Mouse (Mus musculus): ENCODE results near the gene Rims1.

The Rims1 gene

DNA sequence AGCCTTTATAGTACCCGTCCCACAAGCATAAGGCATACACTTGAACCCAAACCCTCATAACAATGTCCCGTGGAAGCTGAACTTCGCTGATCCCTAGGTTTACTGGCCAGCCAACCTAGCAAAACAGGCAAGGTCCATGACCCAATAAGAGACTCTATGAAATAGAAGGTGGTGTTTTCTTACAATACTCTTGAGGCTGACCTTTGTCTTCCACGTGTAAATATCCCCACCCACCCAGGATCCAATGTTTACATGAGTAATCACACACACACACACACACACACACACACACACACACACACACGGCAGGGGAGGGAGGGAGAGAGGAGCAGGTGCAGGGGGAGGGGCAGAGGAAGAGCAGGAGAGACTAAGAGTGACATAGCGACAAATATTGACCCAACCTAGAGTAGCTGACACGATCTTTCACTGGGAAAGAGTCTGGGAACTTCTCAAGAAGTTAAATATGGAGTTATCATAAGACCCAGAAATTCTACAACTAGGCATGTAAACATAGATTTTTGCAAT lies 217.9 kb downstream of the Rims1 start:
- DNase-seq (ENCODE audit: low read depth in 2 of 2, low spot score in 2 of 2) = no peak

GRCm38 (mm10) chr1:22585560-22585959 lies 220.2 kb downstream of the Rims1 start:
- DNase-seq (ENCODE audit: low read depth in 2 of 2, low spot score in 2 of 2) = no peak

DNA sequence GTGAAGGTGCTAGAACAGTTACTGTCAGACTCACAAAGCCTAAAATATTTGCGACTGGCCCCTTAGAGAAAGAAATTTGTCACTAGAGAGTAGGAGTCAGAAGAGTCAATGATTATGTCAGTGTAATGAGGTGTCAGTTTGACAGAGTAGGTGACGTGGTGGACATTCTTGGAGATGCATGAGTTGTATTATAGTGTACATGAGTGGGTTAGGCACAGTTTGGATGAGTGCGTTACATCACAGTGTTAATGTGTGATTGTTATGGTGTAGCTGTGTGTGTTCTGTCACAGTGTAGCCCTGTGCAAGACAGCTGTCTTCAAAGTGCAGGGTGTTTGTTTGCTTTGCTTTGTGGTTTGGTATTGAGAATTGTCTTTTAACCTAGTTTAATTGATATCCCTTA lies 226.3 kb downstream of the Rims1 start:
- DNase-seq (ENCODE audit: low read depth in 2 of 2, low spot score in 2 of 2) = no peak

- no peak for DNase-seq (ENCODE audit: low read depth in 2 of 2, low spot score in 2 of 2)
Measured at GRCm38 (mm10) chr1:22572720-22573119, 233.1 kb downstream of the Rims1 start.

- no peak for DNase-seq (ENCODE audit: low read depth in 2 of 2, low spot score in 2 of 2)
Measured at GRCm38 (mm10) chr1:22546273-22546672, 259.5 kb downstream of the Rims1 start.

- no peak for DNase-seq (ENCODE audit: low read depth in 2 of 2, low spot score in 2 of 2)
Measured at GRCm38 (mm10) chr1:22538129-22538528, 267.7 kb downstream of the Rims1 start.

GRCm38 (mm10) chr1:22536776-22537175 lies 269.0 kb downstream of the Rims1 start:
- no peak for DNase-seq (ENCODE audit: low read depth in 2 of 2, low spot score in 2 of 2)

DNA sequence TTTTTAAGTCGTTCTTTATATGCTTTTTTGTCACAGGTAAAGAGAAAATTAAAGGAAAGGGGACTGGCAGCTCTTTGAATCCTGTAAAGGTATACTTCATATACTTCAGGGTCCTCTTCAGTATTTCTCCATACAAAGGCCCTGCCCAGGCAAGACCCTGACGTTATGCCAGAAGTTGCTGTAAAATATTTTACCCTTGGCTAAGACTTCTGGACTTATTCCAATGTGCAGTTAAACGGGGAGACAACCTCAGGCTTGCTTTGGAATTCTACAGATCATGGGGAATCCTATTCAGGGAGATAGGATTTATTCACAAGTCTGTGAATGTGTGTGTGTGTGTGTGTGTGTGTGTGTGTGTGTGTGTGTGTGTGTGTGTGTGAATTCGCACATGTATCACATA lies 270.7 kb downstream of the Rims1 start:
- no peak for DNase-seq (ENCODE audit: low read depth in 2 of 2, low spot score in 2 of 2)

- no peak for DNase-seq (ENCODE audit: low read depth in 2 of 2, low spot score in 2 of 2)
Measured at GRCm38 (mm10) chr1:22533146-22534096, 272.4 kb downstream of the Rims1 start.

DNA sequence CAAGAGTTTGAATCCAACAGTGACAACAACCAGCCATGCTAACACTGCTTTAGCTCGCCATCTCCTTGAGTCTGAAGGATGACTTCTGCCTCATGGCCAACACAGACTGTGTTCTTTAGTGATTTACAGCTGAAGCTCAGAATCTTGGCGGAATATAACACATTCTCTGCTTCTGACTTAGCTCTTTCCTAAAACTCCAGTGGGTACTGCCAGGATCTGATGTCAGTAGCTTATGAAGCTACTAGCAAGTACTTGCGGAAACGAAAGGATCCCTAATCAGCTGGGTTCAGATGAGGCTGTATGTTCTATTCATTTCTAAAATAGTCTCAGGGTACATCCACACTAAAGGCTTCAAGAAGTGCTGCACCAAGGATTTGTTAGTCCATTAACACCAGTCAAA lies 290.7 kb downstream of the Rims1 start:
- no peak for DNase-seq (ENCODE audit: low read depth in 2 of 2, low spot score in 2 of 2)

DNA sequence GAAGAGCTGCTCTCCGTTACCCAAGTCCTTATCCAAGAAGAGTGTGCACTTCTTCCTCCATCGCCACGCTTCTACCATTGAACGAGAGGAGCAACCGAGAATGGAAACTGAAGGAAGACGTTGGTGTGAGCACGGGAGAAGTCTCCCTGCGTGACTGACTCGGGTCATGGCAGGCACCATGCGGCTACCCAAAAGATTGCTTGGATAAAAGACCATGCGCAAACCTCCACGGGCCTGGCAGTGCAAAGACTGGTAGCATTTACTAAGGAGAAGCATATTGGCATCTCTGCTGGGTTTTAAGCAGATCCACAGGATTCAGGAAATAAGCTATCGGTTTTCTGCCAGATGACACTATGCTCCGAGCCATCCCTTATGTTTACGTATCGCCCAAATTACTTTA lies 293.4 kb downstream of the Rims1 start:
- DNase-seq (ENCODE audit: low read depth in 2 of 2, low spot score in 2 of 2) = no peak

DNA sequence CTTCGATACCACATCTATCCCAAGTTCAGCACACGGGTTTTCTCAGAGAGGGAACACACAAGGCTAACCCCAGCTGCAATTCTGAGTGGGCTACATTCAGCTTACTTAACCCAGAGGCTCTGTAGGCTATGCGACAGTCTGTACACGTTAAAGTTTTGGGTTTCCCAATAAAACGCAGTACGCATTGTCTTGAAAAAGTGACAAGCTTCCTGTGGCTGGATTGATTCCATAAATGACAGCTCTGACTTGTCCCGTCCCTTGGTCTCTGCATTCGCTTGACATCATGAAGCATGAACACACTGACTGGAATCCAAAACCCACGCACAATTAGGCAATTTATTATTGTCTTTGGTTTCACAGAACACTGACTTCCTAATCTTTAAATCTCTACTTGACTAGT lies 294.2 kb downstream of the Rims1 start:
- no peak for DNase-seq (ENCODE audit: low read depth in 2 of 2, low spot score in 2 of 2)

DNA sequence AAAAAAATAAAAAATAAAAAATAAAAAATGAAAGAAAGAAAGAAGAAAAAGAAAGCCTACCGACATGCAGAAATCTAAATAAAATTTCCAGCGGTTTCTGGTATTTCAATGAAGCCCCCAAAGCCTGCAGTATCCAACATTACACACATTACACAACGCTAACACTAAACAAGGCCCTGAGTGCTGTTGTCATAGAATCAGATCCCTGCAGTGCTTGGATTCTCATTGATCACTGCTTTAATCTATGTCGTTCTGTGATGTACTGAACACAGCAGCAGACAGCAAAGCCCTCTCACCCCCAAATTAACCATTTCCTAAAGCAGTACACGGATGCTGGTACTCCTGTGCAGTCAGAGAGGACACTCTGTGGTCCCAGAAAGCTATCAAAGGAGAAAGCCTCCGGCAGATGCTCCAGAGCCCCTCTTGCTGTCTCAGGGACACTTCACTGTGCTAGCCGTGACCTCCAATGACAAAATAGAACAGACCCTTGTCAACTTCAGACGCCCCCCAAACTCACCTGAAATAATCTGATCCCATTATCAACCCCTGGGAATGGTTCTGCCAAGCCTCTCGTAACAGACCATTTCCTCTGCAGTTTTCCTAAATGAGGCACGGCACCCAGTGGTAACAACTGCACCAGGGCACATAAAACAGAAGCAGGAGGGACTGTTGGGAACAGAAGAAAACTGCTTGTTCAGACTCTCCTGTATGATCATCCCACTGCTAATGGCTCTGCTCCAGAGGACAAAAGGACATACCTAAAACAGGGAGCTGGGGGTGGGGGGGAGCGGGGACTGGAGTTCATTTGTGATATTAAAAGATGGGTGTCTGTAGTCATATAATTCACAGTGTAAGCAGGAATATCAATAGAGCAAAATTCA lies 296.8 kb downstream of the Rims1 start:
- DNase-seq (ENCODE audit: low read depth in 2 of 2, low spot score in 2 of 2) = no peak

DNA sequence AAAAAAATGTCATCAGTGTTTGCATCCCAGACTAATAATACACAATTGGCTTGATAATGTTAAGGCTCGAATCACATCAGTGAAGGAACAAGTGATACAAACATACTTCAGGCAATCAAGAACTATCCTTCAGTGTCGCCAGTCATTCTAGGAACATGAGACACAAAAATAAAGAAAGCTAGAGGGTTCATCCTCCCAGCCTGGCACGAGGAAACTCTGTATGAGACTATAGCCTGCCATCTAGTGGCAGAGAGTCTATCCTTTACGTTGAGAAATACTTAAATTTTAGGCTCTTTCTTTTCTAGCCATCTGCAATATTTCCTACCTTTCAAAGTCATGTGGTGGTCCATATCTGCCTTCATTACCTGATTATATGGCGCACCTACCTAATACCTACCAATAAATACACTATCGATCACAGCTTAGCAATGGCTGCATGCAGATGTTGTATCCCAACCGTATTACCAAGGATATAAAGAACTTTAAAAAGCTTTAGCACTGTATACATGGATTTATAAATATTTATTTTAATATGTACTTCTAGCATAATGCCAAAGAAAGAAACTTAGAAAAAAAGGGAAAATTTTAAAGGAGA lies 318.4 kb downstream of the Rims1 start:
- DNase-seq (ENCODE audit: low read depth in 2 of 2, low spot score in 2 of 2) = no peak

DNA sequence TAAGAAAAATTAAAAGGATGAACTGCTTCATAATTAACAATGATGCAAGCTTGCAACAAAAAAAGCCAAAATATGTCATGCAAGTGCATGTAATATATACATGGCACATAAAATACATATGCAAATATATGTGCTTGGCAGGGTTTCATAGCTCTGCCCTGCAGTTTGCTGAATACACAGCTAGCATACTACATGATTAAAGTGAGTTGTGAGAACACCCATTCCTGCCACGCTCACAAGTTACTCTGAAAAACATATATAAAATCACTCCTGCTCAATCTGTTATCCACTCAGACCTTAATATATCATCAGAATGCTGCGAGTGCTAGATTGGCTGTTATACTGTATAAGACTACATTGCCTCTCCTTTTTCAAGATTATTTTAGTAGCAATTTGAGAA lies 329.6 kb downstream of the Rims1 start:
- DNase-seq (ENCODE audit: low read depth in 2 of 2, low spot score in 2 of 2) = no peak

DNA sequence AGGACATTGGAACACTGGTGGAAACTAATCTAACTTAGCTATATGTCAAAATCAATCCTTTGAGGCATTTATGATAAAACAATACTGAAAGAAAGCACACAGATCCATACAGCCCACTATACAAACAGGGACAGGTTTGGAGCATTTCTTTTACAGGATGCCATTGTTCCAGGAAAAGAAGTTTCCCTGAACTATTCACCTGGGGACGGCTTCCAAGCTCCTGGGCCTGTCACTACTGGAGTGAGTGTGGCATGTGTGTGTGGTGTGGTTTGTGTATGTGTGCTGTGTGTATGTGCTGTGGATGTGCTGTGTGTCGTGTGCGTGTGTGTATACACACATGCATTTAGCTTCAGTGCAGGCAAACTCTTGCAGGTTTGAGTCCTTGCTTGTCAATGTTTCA lies 338.8 kb downstream of the Rims1 start:
- DNase-seq (ENCODE audit: low read depth in 2 of 2, low spot score in 2 of 2) = no peak

GRCm38 (mm10) chr1:22466597-22466996 lies 339.2 kb downstream of the Rims1 start:
- DNase-seq (ENCODE audit: low read depth in 2 of 2, low spot score in 2 of 2) = no peak

DNA sequence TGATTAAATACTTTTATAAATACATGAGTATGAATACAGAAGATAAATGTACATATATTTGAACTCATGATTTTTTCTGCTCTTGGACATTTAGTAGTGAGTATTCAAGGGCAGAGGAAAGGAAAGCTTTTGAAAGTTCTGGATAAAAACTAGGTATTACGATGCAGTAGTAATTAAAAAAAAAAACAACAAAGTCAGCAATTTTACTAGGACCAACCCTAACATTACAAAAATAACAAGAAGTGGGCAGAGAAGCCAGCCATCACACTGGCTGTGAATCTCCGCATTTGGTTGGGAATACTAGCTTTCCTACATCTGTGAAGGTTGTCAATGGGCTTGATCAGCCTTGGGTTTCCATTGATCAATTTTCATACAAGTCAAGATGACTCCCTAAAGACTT lies 381.8 kb downstream of the Rims1 start:
- DNase-seq (ENCODE audit: low read depth in 2 of 2, low spot score in 2 of 2) = no peak

GRCm38 (mm10) chr1:22422102-22422501 lies 383.7 kb downstream of the Rims1 start:
- no peak for DNase-seq (ENCODE audit: low read depth in 2 of 2, low spot score in 2 of 2)

- DNase-seq (ENCODE audit: low read depth in 2 of 2, low spot score in 2 of 2) = no peak
Measured at GRCm38 (mm10) chr1:22410173-22410572, 395.6 kb downstream of the Rims1 start.

DNA sequence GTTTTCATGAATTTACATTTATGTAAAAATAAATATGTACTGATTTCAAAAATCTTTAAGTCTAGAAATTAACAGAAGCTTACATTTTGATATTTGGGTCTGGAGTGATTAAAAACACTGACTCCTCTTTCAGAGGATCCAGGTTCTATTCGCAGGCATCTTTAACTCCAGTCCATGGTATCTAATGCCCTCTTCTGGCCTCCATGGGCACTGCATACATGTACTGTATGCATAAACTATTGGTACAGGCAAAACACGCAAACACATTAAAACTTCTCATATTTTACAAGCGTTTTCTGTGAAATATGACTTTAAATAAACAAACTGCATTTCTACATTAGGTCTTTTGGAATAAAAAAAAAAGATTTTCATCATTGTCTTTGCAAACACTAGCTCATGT lies 419.4 kb downstream of the Rims1 start:
- DNase-seq (ENCODE audit: low read depth in 2 of 2, low spot score in 2 of 2) = no peak

All from CD8-positive naive resting alpha-beta T cell, adult 2 months (primary cell).